Mouse (Mus musculus): ENCODE data around the gene Setd3. TPM values are rescaled to one million over a fixed set of nuclear protein-coding genes. Genes with fewer than 3 reads are reported as not detected.
A peak's percentile ranks its signal among the peaks of the same experiment; 100 is the strongest.

The Setd3 gene
- total RNA-seq (2022) = 100 to 1,000 TPM; 143 to 158 (median 154) TPM

- no peak for DNase-seq (ENCODE audit: low spot score in 2 of 2)
Measured at GRCm38 (mm10) chr12:108179246-108179320, at the start of gene Setd3. TSS of gene Setd3 (minus strand) at chr12:108179314.

GRCm38 (mm10) chr12:108227527-108227926 lies 48.4 kb upstream of the Setd3 start:
- no peak for DNase-seq (ENCODE audit: low spot score in 2 of 2)

GRCm38 (mm10) chr12:108226941-108227340 lies 47.8 kb upstream of the Setd3 start:
- no peak for DNase-seq (ENCODE audit: low spot score in 2 of 2)

- no peak for DNase-seq (ENCODE audit: low spot score in 2 of 2)
Measured at GRCm38 (mm10) chr12:108226216-108226615, 47.1 kb upstream of the Setd3 start.

GRCm38 (mm10) chr12:108225781-108226180 lies 46.7 kb upstream of the Setd3 start:
- DNase-seq (ENCODE audit: low spot score in 2 of 2) = no peak

GRCm38 (mm10) chr12:108223357-108223756 lies 44.2 kb upstream of the Setd3 start:
- no peak for DNase-seq (ENCODE audit: low spot score in 2 of 2)

- DNase-seq (ENCODE audit: low spot score in 2 of 2) = no peak
Measured at GRCm38 (mm10) chr12:108221712-108222111, 42.6 kb upstream of the Setd3 start.

- DNase-seq (ENCODE audit: low spot score in 2 of 2) = no peak
Measured at GRCm38 (mm10) chr12:108221206-108221605, 42.1 kb upstream of the Setd3 start.

- DNase-seq (ENCODE audit: low spot score in 2 of 2) = no peak
Measured at GRCm38 (mm10) chr12:108220621-108221020, 41.5 kb upstream of the Setd3 start.

- no peak for DNase-seq (ENCODE audit: low spot score in 2 of 2)
Measured at GRCm38 (mm10) chr12:108219825-108220616, 40.9 kb upstream of the Setd3 start.

GRCm38 (mm10) chr12:108219163-108219562 lies 40.0 kb upstream of the Setd3 start:
- DNase-seq (ENCODE audit: low spot score in 2 of 2) = no peak

- peak in 1 of 2 experiments; percentile 58 for DNase-seq (ENCODE audit: low spot score in 2 of 2)
Measured at GRCm38 (mm10) chr12:108217572-108217971, 38.5 kb upstream of the Setd3 start.

- no peak for DNase-seq (ENCODE audit: low spot score in 2 of 2)
Measured at GRCm38 (mm10) chr12:108216611-108217370, 37.7 kb upstream of the Setd3 start.

- no peak for DNase-seq (ENCODE audit: low spot score in 2 of 2)
Measured at GRCm38 (mm10) chr12:108215090-108215489, 36.0 kb upstream of the Setd3 start.

- DNase-seq (ENCODE audit: low spot score in 2 of 2) = no peak
Measured at GRCm38 (mm10) chr12:108213090-108214041, 34.3 kb upstream of the Setd3 start.

- no peak for DNase-seq (ENCODE audit: low spot score in 2 of 2)
Measured at GRCm38 (mm10) chr12:108212476-108212875, 33.4 kb upstream of the Setd3 start.

GRCm38 (mm10) chr12:108212071-108212470 lies 33.0 kb upstream of the Setd3 start:
- DNase-seq (ENCODE audit: low spot score in 2 of 2) = no peak

- no peak for DNase-seq (ENCODE audit: low spot score in 2 of 2)
Measured at GRCm38 (mm10) chr12:108210623-108211022, 31.5 kb upstream of the Setd3 start.

- DNase-seq (ENCODE audit: low spot score in 2 of 2) = peak in 1 of 2 experiments; percentile 71
Measured at GRCm38 (mm10) chr12:108208726-108209438, 29.8 kb upstream of the Setd3 start.

- no peak for DNase-seq (ENCODE audit: low spot score in 2 of 2)
Measured at GRCm38 (mm10) chr12:108208216-108208615, 29.1 kb upstream of the Setd3 start.

GRCm38 (mm10) chr12:108206641-108207040 lies 27.5 kb upstream of the Setd3 start:
- peak; percentile 58 to 76 for DNase-seq (ENCODE audit: low spot score in 2 of 2)
